Mouse (Mus musculus) small intestine, adult 2 months (tissue): ENCODE results near the gene Bmp5.

Experiments
- CTCF ChIP-seq: fragments of 200-500 bp; IDR thresholded peaks from 2 replicates; pipeline ENCODE4 v1.5.1; 2012; ENCODE audit warnings: low read depth, mild to moderate bottlenecking, control low read depth, inconsistent platforms, low read length, moderate library complexity, mixed read lengths; ENCODE audit not compliant: insufficient replicate concordance, insufficient read length; ENCODE audit errors: extremely low read depth
- POLR2A ChIP-seq: fragments of 200-500 bp; IDR thresholded peaks from 2 replicates; pipeline ENCODE4 v1.6.1; 2012; ENCODE audit warnings: low read depth, mild to moderate bottlenecking, control low read depth, inconsistent platforms, low read length, moderate library complexity

- no peak for TF ChIP-seq CTCF
- TF ChIP-seq POLR2A, result no peak
These were observed 29.8 kb downstream of the Bmp5 start for GRCm38 (mm10) chr9:75804940-75805339.
